Mouse (Mus musculus) embryo, embryonic 11 days (tissue): ENCODE measurements around the gene Pgpep1.

ENCODE experiments used
- DNase-seq: peaks from one replicate; pipeline ENCODE4 v3.0.0-alpha.2; 2015

Gene Pgpep1

DNA sequence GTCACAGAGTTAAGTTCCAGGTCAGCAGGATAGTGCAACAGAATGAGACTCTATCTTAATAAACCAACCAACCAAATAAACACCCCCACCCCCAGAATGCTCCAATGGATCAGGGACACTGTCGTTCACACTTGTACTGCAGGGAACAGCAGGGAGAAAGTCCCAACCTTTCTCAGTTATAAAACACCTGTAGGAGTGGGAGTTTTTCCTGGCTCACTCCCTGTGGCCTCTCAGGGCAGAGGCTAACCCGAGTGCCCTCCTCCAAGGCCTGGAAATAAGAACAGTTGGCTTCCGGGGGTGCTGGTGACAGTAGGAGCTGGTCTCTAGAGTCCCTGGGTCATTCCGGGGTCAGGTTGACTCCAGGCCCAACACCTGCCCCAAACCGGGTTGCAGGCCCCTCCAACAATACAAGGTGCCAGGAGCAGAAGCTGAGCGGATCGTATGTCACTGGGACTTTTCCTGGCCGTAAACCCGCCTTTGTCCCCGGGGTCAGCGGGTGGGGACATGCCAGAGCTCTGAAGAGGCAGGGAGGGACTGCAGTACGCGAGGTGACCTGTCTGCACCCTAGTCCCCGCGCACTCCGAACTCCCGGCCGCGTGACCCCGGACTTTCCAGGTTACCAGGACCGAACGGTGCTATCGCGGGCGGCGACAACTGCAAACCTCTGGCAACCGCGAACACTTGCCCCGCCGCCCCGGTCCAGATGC is 1.1 kb downstream of the Pgpep1 start:
- DNase-seq: no peak

DNA sequence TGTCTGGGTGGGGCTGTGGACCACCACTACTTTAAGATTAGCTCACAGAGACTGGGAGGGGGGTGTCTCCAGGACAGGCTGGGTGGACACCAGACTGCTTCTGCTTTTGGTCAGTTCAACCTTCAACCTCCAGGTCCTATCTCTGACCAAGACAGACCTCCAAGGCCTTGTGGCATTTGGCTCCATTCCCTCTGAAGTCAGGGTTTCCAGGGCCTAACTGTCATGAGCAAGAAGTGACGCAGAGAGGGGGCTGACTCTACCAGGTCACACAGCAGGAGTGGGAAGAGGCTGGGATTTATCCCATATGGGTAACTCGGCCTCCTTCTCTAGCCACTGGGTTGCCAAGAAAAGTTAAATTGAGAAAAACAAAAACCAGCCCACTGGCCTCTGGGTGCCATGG is 2.4 kb downstream of the Pgpep1 start:
- no peak for DNase-seq

DNA sequence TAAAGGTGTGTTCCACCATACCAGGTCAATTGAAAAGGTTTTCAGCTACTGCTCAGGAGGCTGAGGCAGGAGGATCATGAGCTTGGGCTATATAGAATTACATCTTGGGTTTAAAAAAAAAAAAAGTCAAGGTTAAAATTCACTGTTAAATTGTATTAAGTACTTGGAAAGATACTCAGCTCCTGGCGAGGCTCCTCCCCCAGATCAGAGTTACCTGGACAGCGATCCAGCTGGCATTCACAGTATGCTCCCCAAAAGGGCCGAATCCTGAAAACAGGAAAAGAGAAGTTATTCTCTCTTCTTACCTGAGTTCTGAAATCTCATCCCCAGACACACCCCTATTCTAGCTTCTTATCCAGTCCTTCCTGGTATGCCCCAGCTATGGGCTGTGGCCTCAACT is 3.0 kb downstream of the Pgpep1 start:
- DNase-seq: no peak

DNA sequence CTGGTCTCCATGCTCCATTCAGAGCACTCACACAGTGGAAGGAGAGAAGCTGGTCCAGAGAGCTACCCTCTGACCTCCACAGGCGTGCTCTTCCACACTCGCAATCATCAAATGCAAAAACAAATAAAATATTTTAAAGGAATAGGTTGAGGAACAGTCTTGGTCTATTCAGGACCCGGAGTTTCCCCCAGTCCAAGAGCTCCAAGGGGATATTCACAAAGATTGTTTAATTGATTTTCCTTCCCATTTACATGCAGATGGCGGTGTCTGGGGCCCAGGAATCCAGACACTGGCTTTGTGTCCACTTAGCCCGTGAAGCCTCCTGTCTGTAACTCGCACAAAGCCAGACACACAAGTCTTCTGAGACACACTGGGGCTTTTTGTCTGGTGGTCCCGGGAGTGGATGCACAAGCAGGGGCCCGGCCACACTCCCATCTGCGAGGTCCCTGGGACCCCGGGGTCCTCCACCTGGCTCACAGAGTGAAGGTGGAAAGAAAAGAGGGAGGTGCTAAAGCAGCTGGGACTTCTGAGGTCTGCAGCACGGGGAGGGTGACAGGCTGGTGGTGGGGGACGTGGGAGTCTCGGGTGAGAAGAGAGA is 3.9 kb downstream of the Pgpep1 start:
- peak; percentile 75 for DNase-seq

DNA sequence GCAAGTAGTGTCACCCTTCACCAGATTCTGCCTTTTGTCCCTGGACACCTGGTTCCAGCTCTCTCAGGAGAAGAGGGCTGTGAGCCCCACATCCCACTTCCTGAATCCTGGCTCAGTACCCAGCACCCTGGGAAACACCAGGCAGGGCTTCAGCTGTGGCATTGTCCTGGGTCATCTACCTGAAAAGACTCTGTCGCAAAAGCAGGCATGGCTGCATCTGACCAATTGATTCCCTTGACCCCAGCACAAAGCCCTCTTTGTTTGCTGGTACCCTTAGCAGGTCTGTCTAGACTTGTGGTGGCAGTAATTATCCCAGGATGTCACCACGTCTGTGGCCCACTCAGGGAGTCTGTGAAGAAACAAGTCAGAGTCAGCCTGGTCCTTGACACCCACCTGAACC is 4.7 kb downstream of the Pgpep1 start:
- peak; percentile 54 for DNase-seq

DNA sequence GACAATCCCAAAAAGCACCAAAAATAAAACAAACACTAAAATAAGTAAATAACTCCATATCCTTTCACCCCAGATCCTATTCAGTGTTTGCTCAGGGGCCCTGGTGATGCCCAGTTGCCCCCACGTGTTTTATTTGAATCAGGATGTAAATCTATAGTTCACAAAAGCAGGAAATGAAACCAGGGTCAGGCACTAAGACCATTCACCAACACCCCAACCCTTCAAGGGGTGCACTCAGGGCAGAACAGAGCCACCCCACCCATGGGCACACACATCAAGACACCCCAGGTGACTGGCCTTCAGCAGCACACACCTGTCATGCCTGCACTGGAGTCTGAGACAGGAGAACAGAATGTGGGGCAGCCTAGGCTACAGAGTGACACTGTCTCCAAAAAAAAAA is 6.1 kb downstream of the Pgpep1 start:
- DNase-seq: no peak

DNA sequence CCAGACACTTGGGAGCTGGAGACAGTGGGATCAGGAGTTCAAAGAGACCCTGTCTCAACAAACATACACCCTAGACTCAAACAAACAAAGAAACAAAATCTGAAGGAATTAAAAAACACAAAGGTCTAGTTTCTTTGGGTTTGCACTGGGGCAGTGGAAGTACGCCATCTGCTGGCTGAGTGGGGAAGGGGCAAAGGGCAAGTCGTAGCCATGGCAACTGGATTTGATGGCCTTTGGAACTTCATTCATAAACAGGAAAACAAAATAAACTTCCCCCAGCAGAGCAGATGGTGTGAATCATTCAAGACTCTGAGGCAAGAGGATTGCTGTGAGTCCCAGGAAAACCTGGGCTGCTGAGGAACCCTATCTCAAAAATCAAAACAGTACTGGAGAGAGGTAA is 7.0 kb downstream of the Pgpep1 start:
- DNase-seq: peak; percentile 46

DNA sequence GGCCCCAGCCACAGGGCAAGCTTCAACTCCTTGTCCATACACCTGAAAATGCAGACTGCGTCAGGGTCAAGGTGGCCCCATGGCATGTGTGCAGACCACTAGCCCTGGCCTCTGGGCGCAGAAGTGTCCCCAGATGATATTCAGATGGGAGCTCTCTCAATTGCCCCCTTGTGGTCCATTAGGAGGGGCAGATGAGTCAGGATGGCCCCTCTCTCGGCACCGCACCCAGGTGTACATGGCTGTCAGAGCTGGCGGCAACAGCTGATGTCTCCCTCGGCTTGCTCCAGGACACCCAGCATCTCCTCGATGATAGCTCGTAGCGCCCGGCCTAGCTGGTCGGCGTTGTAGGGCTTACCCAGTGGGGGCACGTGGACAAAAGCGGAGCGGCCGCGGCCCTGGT is 9.8 kb downstream of the Pgpep1 start:
- DNase-seq: no peak

DNA sequence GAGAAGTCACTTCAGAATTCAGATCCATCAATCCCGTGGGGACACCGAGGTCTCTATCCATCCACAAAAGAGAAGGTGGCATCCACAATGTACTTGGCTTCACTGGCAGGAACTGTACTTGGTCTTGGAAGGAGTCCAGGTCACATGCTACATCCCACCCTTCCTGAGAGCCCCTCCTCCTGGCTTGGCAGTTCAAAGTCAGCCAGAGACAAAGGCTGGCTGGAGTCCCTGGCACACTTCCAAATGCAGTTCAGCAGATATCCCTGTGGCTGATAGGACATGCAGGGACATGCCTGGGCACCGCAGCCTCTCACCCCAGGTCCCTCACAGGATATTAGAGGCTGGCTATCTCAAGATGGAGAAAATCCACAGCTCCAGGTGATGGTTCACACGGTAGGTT is 10.9 kb downstream of the Pgpep1 start:
- DNase-seq: peak; percentile 52

DNA sequence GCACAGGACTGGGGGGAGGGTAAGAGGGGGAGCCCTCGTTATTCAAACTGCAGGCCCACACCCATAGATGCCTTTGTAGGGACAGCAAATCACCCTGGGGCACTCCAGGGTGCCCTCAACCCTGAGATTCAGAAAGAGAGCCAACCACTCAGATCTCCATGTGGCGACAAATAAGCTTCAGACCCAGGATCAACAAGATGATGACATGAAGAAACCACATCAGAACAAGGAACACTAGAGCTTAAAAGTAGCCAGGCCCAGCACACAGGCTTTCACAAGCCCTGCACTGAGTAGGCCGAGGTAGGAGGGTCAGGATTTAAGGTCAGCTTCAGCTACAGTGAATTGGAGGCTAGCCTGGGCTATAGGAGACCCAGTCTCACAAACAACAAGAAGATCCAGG is 11.3 kb downstream of the Pgpep1 start:
- DNase-seq: no peak

DNA sequence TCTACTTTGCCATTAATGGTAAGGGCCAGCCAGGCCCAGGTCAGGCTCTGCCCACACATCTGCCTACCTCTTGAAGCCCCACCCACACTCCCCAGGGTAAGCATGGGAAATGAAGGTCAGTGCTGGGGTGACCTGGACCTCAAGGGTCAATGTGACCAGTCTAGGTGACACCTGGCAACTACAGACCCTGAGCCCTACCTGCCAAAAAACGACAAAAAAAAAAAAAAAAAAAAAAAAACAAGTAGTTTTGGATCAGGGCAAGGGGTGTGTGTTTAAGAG is 12.1 kb downstream of the Pgpep1 start:
- no peak for DNase-seq

DNA sequence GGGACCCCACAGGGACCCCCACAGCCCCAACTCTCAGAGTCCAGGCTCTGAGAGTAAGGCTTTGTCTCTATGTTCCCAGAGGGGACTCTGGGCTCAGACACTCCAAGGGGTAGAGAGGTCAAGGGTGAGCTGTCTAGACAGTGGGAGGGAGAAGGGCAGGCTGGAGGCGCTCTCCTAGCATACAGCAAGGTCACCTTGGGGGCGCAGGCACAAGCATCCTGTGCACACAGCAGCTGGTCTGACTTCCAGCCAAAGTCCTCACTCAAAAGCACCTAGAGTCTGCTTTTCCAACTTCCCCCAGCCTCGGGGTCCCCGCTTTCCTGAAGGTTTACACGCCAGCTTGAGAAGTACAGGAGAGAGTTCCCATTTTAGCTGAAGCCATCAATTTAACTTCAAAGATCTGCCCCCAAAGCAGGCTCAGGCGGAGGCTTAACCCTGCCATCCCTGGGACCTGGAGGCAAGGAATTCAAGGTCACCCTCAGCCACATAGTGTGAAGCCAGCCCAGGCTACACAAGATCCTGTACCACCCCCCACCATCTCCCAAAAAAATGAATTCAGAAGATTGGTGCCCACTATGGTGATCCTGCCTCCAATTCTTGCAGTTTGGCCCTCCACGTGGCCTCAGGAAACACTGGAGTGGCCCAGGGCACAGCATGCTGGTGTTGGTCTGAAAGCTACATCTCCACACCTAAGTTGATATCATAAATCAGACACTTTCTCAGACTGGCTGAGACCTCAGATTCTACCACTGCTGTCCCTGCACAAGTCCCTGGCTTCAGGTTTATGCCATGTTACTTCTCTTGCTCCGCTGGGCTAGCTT is 12.6 kb downstream of the Pgpep1 start:
- peak; percentile 76 for DNase-seq

DNA sequence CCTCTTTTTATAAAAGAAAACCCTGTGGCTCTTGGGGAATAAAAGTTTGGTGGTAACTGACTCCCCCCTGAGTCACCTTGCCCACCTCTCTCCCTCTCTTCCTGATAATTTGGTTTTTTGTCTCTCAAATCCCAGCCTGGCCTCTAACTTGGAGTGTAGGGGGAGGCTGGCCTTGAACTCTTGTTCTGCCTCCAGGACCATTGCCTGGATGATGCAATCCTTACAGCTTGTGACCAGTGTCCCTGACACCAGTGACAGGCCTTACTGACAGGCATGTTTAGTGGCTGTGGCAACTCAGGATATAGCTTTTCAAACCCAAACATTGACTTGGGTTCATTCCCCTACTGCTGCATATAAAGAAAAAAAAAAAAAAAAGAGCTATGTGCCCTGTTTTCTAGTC is 13.4 kb downstream of the Pgpep1 start:
- DNase-seq: no peak

DNA sequence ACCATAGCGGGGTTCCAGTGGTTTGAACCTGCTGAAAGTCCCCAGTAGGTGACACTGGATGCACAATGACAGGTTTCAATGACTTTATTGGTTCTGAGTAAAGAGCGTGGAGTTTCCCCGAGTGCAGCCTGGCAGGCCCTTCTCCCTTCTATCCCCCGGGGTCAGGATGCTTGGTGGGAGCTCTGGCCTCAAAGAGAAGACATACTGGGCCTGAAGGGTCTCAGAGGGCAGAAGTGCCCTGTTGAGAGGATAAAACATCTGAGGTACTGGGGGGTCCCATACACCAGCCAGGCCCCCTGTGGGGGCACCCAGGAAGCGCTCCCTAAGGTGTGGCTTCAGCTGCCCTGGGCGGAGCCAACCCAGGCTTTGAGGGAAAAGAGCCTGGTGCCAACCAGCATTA is 13.8 kb downstream of the Pgpep1 start:
- DNase-seq: no peak

DNA sequence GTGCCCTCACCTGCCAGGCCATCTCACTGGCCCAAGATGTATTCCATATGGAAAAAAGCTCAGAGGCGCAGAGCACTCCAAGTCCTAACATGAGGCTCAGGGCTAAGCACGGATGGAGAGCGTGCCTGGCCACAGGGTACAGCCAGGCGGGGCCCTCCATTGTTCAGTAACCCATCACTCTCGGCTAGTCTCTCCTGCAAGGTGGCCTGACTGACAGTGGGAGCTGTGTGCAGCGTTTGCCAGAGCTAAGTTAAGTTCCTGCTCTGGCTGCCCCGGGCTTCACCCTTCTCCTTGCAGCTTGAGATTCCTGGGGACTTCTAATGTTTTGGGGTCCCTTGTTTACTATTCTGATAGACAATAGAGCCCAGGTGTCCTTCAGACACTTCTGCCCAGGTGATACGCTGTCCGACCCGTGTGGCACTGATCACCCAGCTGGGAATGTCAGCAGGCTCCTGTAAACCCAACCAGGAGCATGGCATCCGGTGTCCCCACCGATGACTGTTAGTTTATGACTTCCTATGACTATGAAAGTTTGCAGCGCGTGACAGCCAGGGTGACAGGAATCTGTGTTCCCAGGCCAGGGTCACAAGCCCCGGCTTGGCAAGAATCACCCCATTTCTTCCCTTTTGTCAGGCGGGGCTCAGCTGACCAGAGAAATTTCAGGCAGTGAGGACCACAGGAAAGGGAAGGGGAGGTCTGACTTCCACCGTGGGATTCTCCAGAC is 14.5 kb downstream of the Pgpep1 start:
- no peak for DNase-seq

DNA sequence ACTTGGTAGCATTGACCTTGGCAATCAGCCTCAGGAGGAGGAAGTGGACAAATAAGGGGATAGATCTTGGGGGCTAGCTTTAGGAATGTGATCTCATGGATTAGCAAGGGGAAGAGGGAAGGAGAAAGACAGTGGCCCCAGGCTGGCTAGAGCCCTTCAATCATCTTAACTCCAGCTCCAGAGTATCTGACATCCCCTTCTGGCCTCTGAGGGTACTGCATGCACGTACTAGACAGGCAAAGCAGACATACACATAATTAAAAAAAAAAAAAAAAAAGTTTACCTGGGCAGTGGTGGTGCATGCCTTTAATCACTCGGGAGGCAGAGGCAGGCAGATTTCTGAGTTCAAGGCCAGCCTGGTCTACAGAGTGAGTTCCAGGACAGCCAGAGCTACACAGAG is 16.1 kb downstream of the Pgpep1 start:
- no peak for DNase-seq

DNA sequence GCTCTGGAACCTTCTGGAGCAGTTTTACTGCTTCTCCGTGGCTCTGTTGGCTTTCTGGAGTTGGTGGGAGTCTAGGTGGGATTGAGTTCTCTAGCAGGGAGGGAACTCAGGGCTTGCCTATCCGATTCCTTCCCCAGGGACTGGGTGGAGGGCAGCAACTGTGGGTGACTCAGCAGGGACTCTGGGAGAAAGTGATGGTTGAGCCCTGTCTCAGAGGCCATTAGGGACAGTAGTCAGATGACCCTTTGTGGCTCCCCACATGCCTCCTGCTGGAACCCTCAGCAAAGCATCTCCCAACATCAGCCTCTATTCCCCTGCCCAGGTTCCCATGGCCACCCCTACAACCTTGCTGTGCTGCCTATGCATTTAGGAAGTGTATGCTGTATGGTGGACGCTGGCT is 17.2 kb downstream of the Pgpep1 start:
- DNase-seq: no peak

DNA sequence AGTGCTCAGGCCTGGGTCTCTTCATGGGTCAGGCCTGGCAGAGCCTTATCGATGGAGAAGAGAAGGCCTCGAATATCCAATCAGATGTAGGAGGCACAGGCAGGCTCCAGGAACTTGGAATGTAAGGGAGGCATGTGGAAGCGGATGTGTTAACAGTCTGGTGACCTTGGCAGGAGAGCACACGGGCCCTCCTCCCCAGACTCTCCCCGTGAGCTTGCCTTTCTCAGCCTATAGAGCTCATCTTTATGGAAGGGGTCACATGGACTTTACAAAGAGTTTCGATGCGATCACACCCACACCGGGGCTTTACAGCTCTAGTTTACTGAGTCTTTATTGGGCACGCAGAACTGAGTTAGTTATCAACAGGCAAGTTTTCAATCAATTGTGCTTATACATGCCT is 21.4 kb downstream of the Pgpep1 start:
- no peak for DNase-seq

DNA sequence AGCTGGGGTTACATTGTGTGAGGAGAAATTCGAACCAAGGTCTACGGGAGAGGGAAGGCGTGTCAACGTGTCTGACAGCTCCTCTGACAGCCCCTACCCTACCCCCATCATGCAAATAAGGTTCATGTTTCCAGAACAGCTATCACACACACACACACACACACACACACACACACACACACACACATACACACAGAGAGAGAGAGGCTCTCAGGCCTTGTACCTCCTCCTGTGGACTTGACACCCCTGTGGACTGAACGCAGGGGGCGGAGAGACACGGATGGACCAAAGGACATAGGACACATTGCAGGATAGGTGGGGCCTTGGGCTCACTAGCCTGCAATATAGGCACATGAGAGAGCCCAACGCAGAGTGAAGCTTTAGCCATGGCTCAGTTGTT is 23.4 kb downstream of the Pgpep1 start:
- no peak for DNase-seq

DNA sequence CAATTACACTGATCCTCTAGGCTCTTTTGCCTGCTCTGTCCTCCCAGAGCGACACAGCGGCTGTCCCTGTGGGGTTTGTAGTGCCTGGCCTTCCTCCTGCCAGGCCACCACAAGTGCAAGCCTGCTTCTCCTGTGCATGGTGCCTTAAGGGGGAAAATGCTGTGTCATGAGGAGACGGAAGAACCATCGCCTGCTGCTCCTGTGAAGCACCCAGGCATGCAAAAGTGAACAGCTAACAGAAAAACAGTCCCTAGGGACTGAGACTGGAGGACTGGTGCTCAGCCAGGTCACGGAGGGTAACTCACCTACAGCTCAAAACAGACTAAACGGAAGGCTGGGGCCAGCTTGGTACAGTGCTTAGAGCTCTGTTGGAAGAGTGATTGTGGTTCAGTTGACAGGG is 24.7 kb downstream of the Pgpep1 start:
- no peak for DNase-seq

DNA sequence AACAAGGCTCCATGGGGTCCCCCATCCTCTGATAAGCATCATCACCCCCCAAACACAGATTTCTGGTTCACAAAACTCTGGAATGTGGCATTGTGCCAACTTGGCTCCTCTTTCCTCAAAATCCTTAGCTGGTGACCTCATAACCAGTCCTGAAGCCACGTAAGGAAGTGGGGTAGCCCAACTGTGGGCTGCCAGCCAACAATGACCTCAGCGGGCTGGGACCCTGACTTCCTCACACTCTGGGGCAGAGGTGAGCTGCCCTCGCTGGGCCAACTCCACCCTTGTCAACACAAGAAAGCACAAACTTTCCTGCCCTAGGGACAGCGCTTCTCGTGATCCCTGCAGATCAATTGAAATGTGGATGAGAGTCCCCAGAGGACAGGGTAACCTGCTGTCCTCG is 26.1 kb downstream of the Pgpep1 start:
- DNase-seq: no peak

DNA sequence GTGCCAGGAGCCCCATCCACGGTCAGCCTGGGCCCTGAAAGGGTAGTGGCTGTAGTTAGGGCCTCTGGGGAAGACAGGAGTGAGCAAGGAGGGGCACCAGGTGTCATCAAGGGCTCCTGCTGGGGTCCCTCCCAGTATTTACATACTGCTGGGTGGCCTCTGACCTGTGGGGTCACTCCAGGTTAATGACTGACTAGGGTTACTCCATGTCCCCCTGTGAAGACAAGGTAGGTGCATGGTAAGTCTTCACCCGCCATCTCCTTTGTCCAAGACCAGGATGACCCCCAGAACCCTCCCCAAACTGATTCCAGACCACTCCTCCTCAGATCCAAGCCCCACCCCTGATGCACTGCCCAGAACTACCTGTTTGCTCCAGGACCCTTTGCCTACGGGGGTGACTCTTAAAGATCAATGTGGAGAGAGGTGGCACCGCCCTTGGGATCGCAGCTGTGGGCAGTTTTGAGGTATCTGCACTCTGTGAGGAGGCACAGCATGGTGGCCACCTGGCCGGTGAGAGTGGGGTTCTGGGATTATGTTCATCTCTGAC is 27.8 kb downstream of the Pgpep1 start, which contains the start of gene Gdf15:
Gdf15 (minus strand) TSS at position 111 of the 547 bp plus-strand sequence.
- DNase-seq: no peak

DNA sequence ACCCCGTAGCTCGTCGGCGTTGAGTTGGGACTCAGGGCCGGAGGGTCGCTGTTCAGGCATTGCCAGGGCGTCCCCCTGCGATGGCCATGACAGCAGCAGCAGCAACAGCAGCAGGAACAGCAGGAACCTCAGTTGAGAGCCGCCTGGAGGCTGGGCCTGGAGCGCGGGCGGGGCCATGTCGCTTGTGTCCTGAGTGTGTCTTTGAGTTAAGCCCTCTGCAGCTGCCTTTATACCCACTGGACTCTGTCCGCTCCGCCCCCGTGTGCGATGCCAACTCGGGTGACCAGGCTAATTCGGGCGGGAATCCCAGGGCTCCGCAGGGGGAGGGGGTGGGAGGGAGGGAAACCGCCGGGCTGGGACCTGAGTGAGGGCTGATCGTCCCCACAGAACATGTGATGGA is 28.8 kb downstream of the Pgpep1 start:
- no peak for DNase-seq
